Mouse (Mus musculus) midbrain, embryonic 16.5 days (tissue): ENCODE measurements around the gene Arid3a. TPM values are rescaled to one million over a fixed set of nuclear protein-coding genes. Genes with fewer than 3 reads are reported as not detected.
A peak's percentile ranks its signal among the peaks of the same experiment; 100 is the strongest.

ENCODE experiments used
- ATAC-seq: fragments of 200-750 bp; cut with Nextera tagmentation; 2 replicates; pipeline ENCODE4 v1.8.0; 2017; ENCODE audit warnings: moderate TSS enrichment
- H3K27ac ChIP-seq: fragments of 300-500 bp; sonication (generic); 2 replicates; pipeline ENCODE4 v1.5.1; 2014; ENCODE audit warnings: mild to moderate bottlenecking, low read length, mixed read lengths
- H3K27me3 ChIP-seq: fragments of 300-500 bp; sonication (generic); 2 replicates; pipeline ENCODE4 v1.6.1; 2014; ENCODE audit warnings: low read depth, low read length, mixed read lengths; ENCODE audit not compliant: control insufficient read depth, insufficient read depth
- H3K36me3 ChIP-seq: fragments of 300-500 bp; sonication (generic); 2 replicates; pipeline ENCODE4 v1.6.1; 2014; ENCODE audit warnings: mild to moderate bottlenecking, low read length, moderate library complexity, mixed read lengths; ENCODE audit not compliant: control insufficient read depth, insufficient read depth
- H3K4me1 ChIP-seq: fragments of 300-500 bp; sonication (generic); 2 replicates; pipeline ENCODE4 v1.6.1; 2014; ENCODE audit warnings: mild to moderate bottlenecking, low read length, mixed read lengths; ENCODE audit not compliant: control insufficient read depth, insufficient read depth
- H3K4me2 ChIP-seq: fragments of 300-500 bp; sonication (generic); 2 replicates; pipeline ENCODE4 v1.6.1; 2014; ENCODE audit warnings: mild to moderate bottlenecking, low read length, mixed read lengths
- H3K4me3 ChIP-seq: fragments of 300-500 bp; sonication (generic); 2 replicates; pipeline ENCODE4 v1.5.1; 2014; ENCODE audit warnings: low read depth, mild to moderate bottlenecking, low read length, moderate library complexity, mixed read lengths
- H3K9ac ChIP-seq: fragments of 300-500 bp; sonication (generic); 2 replicates; pipeline ENCODE4 v1.6.1; 2014; ENCODE audit warnings: low read depth, low read length, mixed read lengths
- H3K9me3 ChIP-seq: fragments of 300-500 bp; sonication (generic); replicated peaks from 2 replicates; pipeline ENCODE4 v1.6.1; 2014; ENCODE audit warnings: mild to moderate bottlenecking, low read length, mixed read lengths; ENCODE audit not compliant: control insufficient read depth, poor library complexity, severe bottlenecking
- WGBS: fragments of 180-500 bp; shearing (Covaris S2); extraction: QIAGEN DNeasy Blood & Tissue Kit; methylation state at CpG from one replicate; pipeline ENCODE4 v1.1.7; 2014; 5-methylcytosine and 5-hydroxymethylcytosine counted together
- polyA plus RNA-seq: library from polyadenylated mRNA; unstranded; fragments of >200 nt; fragmentation: Nextera tagmentation; extraction: Ambion mirVana; gene quantifications from 2 replicates; pipeline ENCODE4 v1.2.1, GENCODE M21; 2015

Arid3a gene
- polyA plus RNA-seq, 1 experiment from 2014 or later: 2.2 TPM

DNA sequence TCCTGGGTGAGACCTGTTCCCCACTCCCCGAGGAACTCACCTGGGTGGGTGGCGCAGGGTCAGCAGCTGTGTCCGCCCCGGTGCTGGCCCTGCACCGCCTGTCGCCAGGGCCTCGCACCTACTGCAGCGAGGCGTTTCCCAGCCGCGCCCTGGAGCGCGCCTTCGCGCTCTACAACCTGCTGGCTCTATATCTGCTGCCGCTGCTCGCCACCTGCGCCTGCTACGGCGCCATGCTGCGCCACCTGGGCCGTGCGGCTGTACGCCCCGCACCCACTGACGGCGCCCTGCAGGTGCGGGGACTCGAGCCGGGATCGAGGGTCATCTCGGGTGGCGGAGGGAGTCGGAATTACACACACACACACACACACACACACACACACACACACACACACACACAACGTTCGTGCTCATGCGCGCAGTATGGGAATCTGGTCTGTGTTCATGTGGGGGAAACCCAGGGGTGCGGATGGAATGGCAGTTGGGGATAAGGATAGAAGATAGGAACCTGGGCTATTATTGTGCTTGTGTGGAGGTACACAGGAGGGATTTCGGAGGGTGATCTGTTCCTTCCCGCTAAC lies 5.8 kb upstream of the Arid3a start, which contains the start of gene R3hdm4:
Gene R3hdm4, minus strand, starts transcription at position 251 of the 578 bp plus-strand sequence.
- H3K9me3 ChIP-seq: no peaks in the 10 kb centered on the region
- H3K4me1 ChIP-seq: peaks cover 33% of the 10 kb centered on the region
- peak within 1 kb of the TSS; percentile 65 for H3K4me2 ChIP-seq
- peak within 1 kb of the TSS; percentile 36 for H3K4me3 ChIP-seq
- H3K27ac ChIP-seq: no peak within 1 kb of the TSS
- peaks cover 60% of the 10 kb centered on the region for H3K27me3 ChIP-seq
- WGBS: 5% methylated on average over 41 of the region's 41 CpGs
- peak within 1 kb of the TSS; percentile 55 for H3K9ac ChIP-seq
- ATAC-seq: no peak
- H3K36me3 ChIP-seq: no peaks in the 10 kb centered on the region

DNA sequence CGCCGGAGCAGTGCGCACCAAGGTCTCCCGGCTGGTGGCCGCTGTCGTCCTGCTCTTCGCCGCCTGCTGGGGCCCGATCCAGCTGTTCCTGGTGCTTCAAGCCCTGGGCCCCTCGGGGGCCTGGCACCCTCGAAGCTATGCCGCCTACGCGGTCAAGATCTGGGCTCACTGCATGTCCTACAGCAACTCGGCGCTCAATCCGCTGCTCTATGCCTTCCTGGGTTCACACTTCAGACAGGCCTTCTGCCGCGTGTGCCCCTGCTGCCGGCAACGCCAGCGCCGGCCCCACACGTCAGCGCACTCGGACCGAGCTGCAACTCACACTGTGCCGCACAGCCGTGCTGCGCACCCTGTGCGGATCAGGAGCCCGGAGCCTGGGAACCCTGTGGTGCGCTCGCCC lies 5.3 kb upstream of the Arid3a start:
- Histone ChIP-seq H3K9ac (peak overlapping the region; percentile 55), H3K36me3 (no peaks in the 10 kb centered on the region), H3K4me2 (peak overlapping the region; percentile 65), H3K4me1 (peaks cover 35% of the 10 kb centered on the region), H3K27me3 (peaks cover 60% of the 10 kb centered on the region), H3K9me3 (no peaks in the 10 kb centered on the region), H3K27ac (no peak overlapping the region), H3K4me3 (peak overlapping the region; percentile 36)
- ATAC-seq: no peak
- 1% methylated on average over 34 of the region's 34 CpGs for WGBS

DNA sequence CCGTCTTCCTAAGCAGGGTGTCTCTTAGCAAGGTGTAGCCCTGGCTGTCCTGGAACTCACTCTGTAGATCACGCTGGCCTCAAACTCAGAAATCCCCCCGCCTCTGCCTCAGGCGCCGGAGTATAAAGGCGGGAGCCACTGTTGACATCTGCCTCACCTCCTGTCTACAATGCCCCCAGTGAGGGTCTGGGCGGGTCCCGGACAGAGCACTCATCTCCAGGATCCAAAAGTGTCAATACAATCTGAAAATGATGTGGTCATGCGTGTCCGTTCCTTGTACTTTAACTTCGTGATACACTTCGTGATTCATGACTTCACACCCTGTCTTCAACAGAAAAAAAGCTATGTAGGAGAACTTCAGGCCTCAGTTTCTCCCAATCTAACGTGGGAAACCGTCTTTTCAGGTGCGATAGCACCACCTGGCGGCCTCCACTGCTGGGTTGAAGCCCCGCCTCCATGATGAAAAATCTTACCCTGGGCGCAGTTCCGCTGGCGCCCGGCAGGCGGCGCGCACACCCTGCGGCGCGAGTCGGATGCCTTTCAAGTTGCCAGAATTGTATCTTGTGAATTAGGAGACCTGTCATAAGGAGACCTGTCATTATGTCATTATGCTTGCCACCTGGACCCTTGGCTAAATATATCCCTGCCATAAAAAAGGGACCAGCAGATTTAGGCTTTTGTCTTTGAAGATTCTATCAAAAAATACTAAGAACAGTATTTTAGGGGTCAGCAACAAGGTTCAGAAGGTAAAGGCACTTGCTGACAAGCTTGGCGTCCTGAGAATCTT lies 1.7 kb upstream of the Arid3a start:
- H3K9ac ChIP-seq: no peak overlapping the region
- peaks cover 32% of the 10 kb centered on the region for H3K27me3 ChIP-seq
- no peak for ATAC-seq
- H3K4me3 ChIP-seq: peak overlapping the region; percentile 3; the same call in 1 of the 2 replicates
- peaks cover 37% of the 10 kb centered on the region for H3K4me1 ChIP-seq
- no peaks in the 10 kb centered on the region for H3K36me3 ChIP-seq
- peak overlapping the region; percentile 93 for H3K4me2 ChIP-seq
- 10% methylated on average over 29 of the region's 29 CpGs for WGBS
- no peaks in the 10 kb centered on the region for H3K9me3 ChIP-seq
- 0 out of 2 replicates have a peak overlapping the region, but pooled peaks have one; percentile 15 for H3K27ac ChIP-seq

DNA sequence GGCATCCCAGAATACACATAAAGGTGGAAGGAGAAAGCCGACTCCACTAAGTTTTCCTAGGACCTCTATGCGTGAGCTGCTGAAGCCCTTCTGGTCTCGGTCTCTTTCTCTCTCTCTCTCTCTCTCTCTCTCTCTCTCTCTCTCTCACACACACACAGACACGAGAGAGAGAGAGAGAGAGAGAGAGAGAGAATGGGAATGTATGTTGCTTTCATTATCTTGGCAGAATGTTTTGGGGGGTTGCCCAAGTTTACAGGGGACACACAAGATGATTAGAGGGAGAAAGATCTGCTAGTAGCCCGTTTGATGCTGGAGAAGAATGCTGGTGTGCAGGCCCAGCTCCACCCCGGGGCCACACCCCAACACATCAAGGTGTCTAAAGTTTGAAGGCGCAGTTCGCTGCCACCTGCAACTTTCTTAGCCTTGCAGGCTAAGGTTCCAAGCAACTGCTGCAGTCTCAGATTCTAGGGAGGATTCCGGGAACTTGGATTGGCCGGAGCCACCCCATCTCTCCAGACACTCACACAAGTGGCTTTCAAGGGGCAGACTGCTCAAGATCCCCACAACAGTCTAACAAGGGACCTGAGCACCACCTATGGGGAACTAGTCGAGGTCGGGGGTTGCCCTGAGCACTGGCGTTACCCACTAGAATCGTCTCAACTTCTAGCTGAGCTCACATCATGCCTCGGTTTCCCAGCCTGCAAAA lies 905 bp upstream of the Arid3a start:
- Histone ChIP-seq H3K4me1 (peaks cover 31% of the 10 kb centered on the region), H3K4me2 (peak overlapping the region; percentile 93), H3K9ac (peak overlapping the region; percentile 90), H3K27me3 (peaks cover 25% of the 10 kb centered on the region), H3K36me3 (no peaks in the 10 kb centered on the region), H3K4me3 (peak overlapping the region; percentile 100), H3K9me3 (no peaks in the 10 kb centered on the region), H3K27ac (peak overlapping the region; percentile 15; the same call in 1 of the 2 replicates)
- ATAC-seq: no peak; the same call in 1 of the 2 replicates
- WGBS: 11% methylated on average over 14 of the region's 15 CpGs

DNA sequence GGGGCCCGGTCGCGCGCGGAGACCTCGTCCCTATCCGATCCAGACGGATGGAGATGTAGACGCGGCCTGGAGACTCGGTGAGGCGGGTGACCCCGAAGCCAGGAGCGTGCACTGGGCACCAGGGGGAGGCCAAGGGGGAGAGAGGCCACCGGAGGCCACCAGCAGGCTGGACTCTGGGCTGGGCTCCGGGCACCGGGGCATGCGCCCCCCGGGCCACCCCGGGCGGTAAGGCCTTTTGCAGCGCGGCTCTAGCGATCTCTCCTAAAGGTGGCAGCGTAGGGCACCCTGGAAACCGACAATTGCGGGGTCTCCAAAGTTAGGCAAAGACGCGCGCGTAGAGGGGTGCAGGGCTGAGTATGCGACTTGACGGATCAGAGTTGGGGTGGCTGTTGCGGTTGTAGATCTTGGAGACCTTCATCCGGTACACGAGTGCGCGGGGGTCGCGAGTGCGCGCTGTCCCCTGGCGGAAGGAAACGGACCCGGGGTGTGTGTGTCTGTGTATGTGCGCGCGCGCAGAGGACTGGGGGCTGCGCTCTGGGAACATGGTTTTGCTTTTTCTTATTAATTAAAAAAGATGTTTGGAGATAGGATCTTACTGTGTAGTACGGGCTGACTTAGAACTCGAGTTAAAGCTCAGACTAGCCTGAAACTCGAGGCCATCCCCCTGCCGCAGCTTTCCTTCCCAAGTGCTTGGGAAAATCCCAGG lies 634 bp downstream of the Arid3a start:
- Histone ChIP-seq H3K36me3 (peaks cover 9% of the 10 kb centered on the region), H3K4me1 (peaks cover 24% of the 10 kb centered on the region), H3K9me3 (no peaks in the 10 kb centered on the region), H3K27ac (peak overlapping the region; percentile 91), H3K4me3 (peak overlapping the region; percentile 100), H3K4me2 (peak overlapping the region; percentile 93), H3K9ac (peak overlapping the region; percentile 90), H3K27me3 (peaks cover 11% of the 10 kb centered on the region)
- WGBS: under 1% methylated on average over 54 of the region's 54 CpGs
- ATAC-seq: peak; percentile 47

DNA sequence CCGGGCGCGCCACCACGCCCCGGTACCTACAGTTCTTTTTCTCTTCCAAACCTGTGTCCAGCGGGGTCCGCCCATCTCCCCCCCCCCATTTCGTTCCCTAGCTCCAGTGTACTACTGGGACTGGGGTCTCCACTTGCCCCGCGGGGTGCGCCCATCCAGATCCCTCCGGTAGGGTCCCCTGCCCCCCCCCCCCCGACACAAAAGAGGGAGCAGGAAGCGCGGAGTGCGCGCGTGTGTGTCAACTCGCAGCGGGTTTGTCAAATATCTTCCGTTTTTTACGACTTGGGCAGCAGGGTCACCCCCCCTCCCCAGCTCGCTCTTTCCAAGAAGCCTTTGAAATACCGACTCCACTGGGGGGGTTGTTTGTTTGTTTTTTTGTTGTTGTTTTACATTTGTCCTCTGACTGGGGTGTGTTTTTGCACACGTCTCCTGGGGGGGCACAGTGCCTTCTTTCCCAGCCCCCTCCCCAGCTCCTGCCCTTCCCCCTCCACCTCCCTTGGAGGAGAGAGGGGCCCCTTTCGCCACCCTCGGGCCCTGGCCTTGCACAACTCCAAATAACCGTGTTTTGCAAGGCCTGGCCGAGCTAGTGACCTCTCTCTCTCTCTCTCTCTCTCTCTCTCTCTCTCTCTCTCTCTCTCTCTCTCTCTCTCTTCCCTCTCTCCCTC lies 1.3 kb downstream of the Arid3a start:
- Histone ChIP-seq H3K27me3 (peaks cover 4% of the 10 kb centered on the region; the same call in 1 of the 2 replicates), H3K27ac (peak overlapping the region; percentile 91), H3K4me1 (peaks cover 24% of the 10 kb centered on the region), H3K9me3 (no peaks in the 10 kb centered on the region), H3K4me3 (peak overlapping the region; percentile 100), H3K36me3 (peaks cover 9% of the 10 kb centered on the region), H3K4me2 (peak overlapping the region; percentile 93), H3K9ac (peak overlapping the region; percentile 90)
- under 1% methylated on average over 28 of the region's 29 CpGs for WGBS
- no peak for ATAC-seq

DNA sequence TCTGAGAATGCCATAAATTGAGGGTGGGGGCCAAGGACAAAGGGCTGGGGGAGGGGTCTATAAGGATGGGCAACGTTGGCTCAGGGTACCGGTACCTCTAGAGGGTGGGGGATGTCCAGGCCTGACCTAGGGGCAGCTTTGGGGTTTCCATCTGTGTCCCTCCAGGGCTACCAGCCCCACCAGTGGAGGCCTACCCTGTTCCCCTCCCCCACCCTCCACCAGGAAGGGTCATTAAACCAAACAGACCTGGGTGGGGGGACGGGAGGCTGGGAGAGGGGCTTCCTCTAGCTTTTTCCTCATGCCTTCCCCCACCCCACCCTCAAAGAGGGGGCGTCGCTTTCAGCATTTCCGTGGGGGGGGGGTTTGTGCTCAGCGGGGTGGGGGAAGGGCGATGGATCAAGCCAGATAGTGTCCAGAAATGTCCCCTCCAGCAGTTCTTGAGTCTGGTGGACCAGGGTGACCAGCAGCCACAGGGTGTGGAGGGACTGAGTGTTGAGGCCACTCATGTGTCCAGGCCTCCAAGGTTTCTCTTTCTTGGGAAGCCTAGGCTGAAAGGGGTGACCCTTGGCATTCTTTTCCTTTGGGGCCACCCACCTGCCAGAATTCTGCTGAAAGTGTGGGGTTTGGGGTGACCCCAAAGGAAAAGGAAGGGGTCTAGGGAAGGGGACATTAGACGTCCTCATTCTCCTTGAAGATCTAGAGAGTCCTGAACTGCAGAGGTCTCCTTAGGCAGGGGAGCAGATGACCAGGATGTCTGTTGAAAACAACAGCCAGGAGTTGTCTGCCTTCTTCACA lies 2.3 kb downstream of the Arid3a start:
- Histone ChIP-seq H3K27ac (peak overlapping the region; percentile 91), H3K9ac (peak overlapping the region; percentile 65), H3K36me3 (peaks cover 9% of the 10 kb centered on the region), H3K27me3 (no peaks in the 10 kb centered on the region), H3K4me1 (peaks cover 24% of the 10 kb centered on the region), H3K9me3 (no peaks in the 10 kb centered on the region), H3K4me2 (peak overlapping the region; percentile 93), H3K4me3 (peak overlapping the region; percentile 100)
- 38% methylated on average over 8 of the region's 9 CpGs for WGBS
- no peak for ATAC-seq
